Mouse (Mus musculus): ENCODE measurements around the gene Afg1l. TPM values are rescaled to one million over a fixed set of nuclear protein-coding genes. Genes with fewer than 3 reads are reported as not detected.

Afg1l gene
- polyA plus RNA-seq, 1 experiment from 2014 or later = 5.9 TPM

DNA sequence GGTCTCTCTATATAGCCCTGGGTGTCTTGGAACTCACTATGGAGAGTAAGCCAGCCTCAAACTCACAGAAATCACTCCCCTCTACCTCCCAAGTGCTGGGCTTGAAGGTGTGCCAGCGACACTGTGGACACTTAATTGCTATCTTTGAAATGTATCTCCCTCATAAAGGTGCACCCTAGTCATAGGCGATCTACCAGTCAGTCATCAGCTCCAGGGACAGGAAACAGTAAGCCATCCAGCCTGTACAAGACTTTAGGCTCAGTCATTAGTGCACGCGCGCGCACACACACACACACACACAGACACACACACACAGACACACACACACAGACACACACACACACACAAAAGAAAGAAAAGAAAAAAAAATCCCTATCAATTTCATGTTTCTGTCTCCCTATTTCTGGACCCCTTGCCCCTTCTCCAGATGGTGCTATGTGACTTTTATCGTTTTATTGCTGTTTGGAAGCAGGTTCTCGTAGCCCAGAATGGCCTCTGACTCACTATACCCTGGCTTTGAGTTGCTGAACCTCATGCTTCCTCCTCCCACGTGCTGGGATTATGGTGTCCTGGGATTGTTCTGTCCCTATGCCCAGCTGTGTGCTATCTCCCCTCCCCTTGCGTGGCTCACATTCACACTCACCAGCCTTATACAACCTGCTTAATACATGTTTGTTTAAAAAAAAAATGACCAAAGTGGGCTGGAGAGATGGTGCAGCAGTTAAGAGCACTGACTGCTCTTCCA lies 13.8 kb upstream of the Afg1l start:
- Histone ChIP-seq H3K36me3 (ENCODE audit: control insufficient read depth, insufficient read depth, low read length) (no peaks in the 10 kb centered on the region), H3K4me2 (ENCODE audit: low read depth, severe bottlenecking) (no peak overlapping the region), H3K27ac (replicated peaks; ENCODE audit: low read depth, low read length) (no peak overlapping the region), H3K9ac (ENCODE audit: low read length) (no peak overlapping the region), H3K27me3 (ENCODE audit: control insufficient read depth, insufficient read depth, low read length) (no peaks in the 10 kb centered on the region), H3K4me1 (ENCODE audit: control insufficient read depth, insufficient read depth, low read length) (no peaks in the 10 kb centered on the region), H3K9me3 (ENCODE audit: control insufficient read depth, low read length) (no peaks in the 10 kb centered on the region), H3K4me3 (ENCODE audit: low read depth, low read length) (no peak overlapping the region)
- ATAC-seq (ENCODE audit: insufficient number of reproducible peaks, low FRiP score, low TSS enrichment, low read depth) (no peak), DNase-seq (ENCODE audit: low spot score) (no peak)
- WGBS = 81% methylated on average over 10 of the region's 10 CpGs

DNA sequence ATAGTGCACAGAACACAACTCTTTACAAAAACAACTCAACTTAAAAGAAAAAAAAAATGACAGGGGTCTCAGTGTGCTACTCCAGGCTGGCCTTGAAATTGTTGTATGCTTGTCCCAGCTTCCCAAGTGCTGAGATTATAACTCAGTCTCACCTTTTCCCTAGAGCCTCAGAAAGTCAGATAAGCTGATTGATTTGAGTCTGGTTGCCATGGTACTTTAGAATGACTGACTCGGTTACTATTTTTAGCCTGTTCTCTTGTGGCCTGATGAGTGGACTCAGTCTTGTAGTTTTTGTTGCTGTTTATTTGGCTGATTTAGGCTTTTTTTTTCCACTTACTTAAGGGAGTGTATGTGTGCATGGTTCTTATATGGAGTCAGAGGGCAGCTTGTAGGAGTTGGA lies 12.8 kb upstream of the Afg1l start:
- H3K4me3 ChIP-seq (ENCODE audit: low read depth, low read length) = no peak overlapping the region
- 68% methylated on average over 1 of the region's 1 CpGs for WGBS
- no peaks in the 10 kb centered on the region for H3K9me3 ChIP-seq (ENCODE audit: control insufficient read depth, low read length)
- DNase-seq (ENCODE audit: low spot score) (no peak), ATAC-seq (ENCODE audit: insufficient number of reproducible peaks, low FRiP score, low TSS enrichment, low read depth) (no peak)
- no peak overlapping the region for H3K27ac ChIP-seq (replicated peaks; ENCODE audit: low read depth, low read length)
- no peaks in the 10 kb centered on the region for H3K27me3 ChIP-seq (ENCODE audit: control insufficient read depth, insufficient read depth, low read length)
- H3K9ac ChIP-seq (ENCODE audit: low read length) = no peak overlapping the region
- H3K36me3 ChIP-seq (ENCODE audit: control insufficient read depth, insufficient read depth, low read length) = no peaks in the 10 kb centered on the region
- H3K4me1 ChIP-seq (ENCODE audit: control insufficient read depth, insufficient read depth, low read length) = no peaks in the 10 kb centered on the region
- H3K4me2 ChIP-seq (ENCODE audit: low read depth, severe bottlenecking) = no peak overlapping the region

DNA sequence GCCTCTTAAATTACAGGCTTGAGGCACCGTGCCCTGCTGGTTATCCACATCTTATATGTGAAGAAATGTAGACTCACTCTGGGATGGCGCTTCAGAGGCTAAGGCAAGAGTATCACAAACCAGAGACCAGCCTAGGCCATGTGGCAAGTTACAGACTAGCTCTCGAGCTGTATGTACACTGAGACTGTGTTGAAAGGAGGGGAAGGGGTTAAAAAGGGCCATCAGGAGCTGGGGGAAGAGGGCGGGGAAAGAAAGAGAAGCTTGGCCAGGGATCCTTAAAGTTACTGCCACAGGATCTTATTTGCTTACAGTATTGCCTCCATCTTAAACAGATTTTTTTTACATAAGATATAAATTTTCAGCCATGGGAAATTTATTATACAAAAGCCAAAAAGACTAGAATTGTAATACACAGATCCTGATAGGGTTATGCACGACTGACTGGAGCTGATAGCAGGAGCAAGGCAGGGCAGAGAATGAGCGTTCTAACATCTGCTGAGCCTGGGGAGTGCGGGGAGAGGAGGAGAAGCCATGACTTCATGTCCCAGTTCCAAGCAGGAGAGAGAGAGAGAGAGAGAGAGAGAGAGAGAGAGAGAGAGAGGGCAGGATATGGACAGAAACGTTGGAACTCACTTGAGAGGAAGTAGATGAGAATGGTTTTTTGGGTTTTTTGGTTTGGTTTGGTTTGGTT lies 10.4 kb upstream of the Afg1l start:
- Histone ChIP-seq H3K4me3 (ENCODE audit: low read depth, low read length) (no peak overlapping the region), H3K4me2 (ENCODE audit: low read depth, severe bottlenecking) (no peak overlapping the region), H3K4me1 (ENCODE audit: control insufficient read depth, insufficient read depth, low read length) (no peaks in the 10 kb centered on the region), H3K27ac (replicated peaks; ENCODE audit: low read depth, low read length) (no peak overlapping the region), H3K9me3 (ENCODE audit: control insufficient read depth, low read length) (no peaks in the 10 kb centered on the region), H3K36me3 (ENCODE audit: control insufficient read depth, insufficient read depth, low read length) (no peaks in the 10 kb centered on the region), H3K9ac (ENCODE audit: low read length) (no peak overlapping the region), H3K27me3 (ENCODE audit: control insufficient read depth, insufficient read depth, low read length) (no peaks in the 10 kb centered on the region)
- DNase-seq (ENCODE audit: low spot score) (peak; percentile 23), ATAC-seq (ENCODE audit: insufficient number of reproducible peaks, low FRiP score, low TSS enrichment, low read depth) (no peak)
- WGBS = 27% methylated on average over 8 of the region's 8 CpGs

DNA sequence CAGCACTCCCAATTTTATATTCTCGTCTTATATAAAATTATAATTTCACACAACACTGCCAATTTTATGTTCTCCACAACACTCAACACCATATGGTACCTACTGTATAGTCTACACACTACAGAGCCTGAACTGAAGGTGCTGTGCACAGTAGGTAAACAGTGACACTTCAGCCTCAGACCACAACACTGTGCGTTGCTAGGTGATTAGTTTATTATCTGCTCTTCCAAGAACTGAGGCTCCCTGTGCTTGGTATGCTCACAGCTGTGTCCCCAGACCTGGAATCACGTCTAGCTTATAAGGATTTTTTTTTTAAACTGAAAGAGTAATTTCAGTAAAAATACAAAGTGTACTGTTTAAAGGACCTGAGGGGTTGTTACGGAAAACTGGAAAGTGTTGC lies 2.4 kb upstream of the Afg1l start:
- Histone ChIP-seq H3K36me3 (ENCODE audit: control insufficient read depth, insufficient read depth, low read length) (no peaks in the 10 kb centered on the region), H3K9ac (ENCODE audit: low read length) (no peak overlapping the region), H3K4me3 (ENCODE audit: low read depth, low read length) (no peak overlapping the region), H3K4me1 (ENCODE audit: control insufficient read depth, insufficient read depth, low read length) (peaks cover 4% of the 10 kb centered on the region; the same call in 1 of the 2 replicates), H3K27ac (replicated peaks; ENCODE audit: low read depth, low read length) (no peak overlapping the region), H3K9me3 (ENCODE audit: control insufficient read depth, low read length) (no peaks in the 10 kb centered on the region), H3K4me2 (ENCODE audit: low read depth, severe bottlenecking) (no peak overlapping the region), H3K27me3 (ENCODE audit: control insufficient read depth, insufficient read depth, low read length) (no peaks in the 10 kb centered on the region)
- 72% methylated on average over 4 of the region's 4 CpGs for WGBS
- ATAC-seq (ENCODE audit: insufficient number of reproducible peaks, low FRiP score, low TSS enrichment, low read depth) = no peak
- no peak for DNase-seq (ENCODE audit: low spot score)

DNA sequence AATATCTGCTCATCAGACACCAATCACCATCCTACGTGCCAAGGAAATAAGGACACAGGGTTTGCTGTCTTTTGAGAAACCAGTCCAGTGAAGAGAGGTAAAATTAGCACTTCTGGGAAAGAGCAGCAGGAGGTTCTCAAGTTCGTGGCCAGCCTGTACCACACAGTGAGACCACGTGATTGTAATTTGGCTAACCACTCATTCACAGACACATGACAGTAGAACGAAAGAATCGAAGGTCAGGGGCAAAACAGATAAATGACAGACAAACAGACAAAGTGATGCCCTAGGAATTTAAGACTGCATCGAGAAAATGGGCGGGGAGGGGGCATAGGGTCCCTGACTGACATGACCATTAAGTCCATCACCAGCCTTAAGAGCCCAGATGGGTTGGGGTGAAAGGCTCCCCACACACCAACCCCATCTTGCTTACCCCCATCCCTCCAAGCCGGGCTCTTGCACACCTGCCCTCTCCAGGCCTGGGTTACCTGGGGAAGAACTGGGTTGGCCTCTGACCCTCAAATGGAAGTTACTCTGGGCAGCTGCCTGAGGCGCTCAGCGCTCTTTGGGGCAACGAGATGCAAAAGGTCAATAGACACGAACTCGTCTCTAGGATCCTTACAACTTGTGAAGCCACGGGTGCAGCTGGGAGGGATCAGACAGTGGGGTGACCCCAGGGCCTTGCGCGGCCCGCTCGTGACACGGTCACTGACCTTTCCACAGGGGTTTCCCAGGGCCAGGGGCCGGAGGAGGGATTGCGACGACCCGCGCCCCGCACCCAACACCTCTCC lies 620 bp downstream of the Afg1l start:
- peaks cover 4% of the 10 kb centered on the region; the same call in 1 of the 2 replicates for H3K4me1 ChIP-seq (ENCODE audit: control insufficient read depth, insufficient read depth, low read length)
- H3K9ac ChIP-seq (ENCODE audit: low read length) = peak overlapping the region; percentile 71
- no peaks in the 10 kb centered on the region for H3K9me3 ChIP-seq (ENCODE audit: control insufficient read depth, low read length)
- peak overlapping the region; percentile 68 for H3K27ac ChIP-seq (replicated peaks; ENCODE audit: low read depth, low read length)
- no peaks in the 10 kb centered on the region for H3K36me3 ChIP-seq (ENCODE audit: control insufficient read depth, insufficient read depth, low read length)
- ATAC-seq (ENCODE audit: insufficient number of reproducible peaks, low FRiP score, low TSS enrichment, low read depth) = peak; percentile 32; the same call in 1 of the 2 replicates
- no peak for DNase-seq (ENCODE audit: low spot score)
- no peaks in the 10 kb centered on the region for H3K27me3 ChIP-seq (ENCODE audit: control insufficient read depth, insufficient read depth, low read length)
- peak overlapping the region; percentile 54 for H3K4me3 ChIP-seq (ENCODE audit: low read depth, low read length)
- peak overlapping the region; percentile 83 for H3K4me2 ChIP-seq (ENCODE audit: low read depth, severe bottlenecking)
- WGBS = 13% methylated on average over 25 of the region's 25 CpGs

DNA sequence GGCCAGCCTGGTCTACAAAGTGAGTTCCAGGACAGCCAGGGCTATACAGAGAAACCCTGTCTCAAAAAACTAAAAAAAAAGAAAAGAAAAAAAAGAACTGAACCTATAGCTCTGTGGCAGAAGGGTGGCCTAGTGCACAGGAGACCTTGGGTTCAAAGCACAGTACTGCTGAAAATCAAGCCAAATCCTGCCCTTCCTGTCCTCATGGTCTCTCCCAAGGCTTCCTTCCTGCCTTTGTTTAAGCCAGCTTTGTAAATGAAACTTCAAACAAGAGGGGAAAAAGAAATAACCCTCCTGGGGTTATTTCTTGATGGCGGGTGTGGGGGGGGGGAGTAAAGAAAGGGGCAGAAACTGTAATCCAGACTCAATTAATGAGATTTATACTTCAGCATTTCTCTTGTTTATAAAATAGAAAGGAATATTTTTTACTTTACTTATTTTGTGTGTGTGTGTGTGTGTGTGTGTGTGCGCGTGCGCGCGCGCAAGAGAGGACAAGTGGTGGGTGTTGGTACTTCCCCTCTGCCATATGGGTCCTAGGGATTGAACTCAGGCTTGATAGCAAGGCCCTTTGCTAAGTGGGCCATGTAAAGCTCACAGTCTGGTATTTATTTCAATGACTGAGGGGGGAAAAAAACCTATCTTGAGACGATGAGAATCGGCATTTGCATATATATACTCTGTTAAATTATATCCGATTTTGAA lies 1.4 kb downstream of the Afg1l start:
- Histone ChIP-seq H3K36me3 (ENCODE audit: control insufficient read depth, insufficient read depth, low read length) (no peaks in the 10 kb centered on the region), H3K4me2 (ENCODE audit: low read depth, severe bottlenecking) (no peak overlapping the region), H3K4me3 (ENCODE audit: low read depth, low read length) (no peak overlapping the region), H3K9ac (ENCODE audit: low read length) (no peak overlapping the region), H3K4me1 (ENCODE audit: control insufficient read depth, insufficient read depth, low read length) (peaks cover 4% of the 10 kb centered on the region; the same call in 1 of the 2 replicates), H3K9me3 (ENCODE audit: control insufficient read depth, low read length) (no peaks in the 10 kb centered on the region), H3K27me3 (ENCODE audit: control insufficient read depth, insufficient read depth, low read length) (no peaks in the 10 kb centered on the region), H3K27ac (replicated peaks; ENCODE audit: low read depth, low read length) (no peak overlapping the region)
- WGBS = 96% methylated on average over 10 of the region's 10 CpGs
- DNase-seq (ENCODE audit: low spot score) (no peak), ATAC-seq (ENCODE audit: insufficient number of reproducible peaks, low FRiP score, low TSS enrichment, low read depth) (no peak)

DNA sequence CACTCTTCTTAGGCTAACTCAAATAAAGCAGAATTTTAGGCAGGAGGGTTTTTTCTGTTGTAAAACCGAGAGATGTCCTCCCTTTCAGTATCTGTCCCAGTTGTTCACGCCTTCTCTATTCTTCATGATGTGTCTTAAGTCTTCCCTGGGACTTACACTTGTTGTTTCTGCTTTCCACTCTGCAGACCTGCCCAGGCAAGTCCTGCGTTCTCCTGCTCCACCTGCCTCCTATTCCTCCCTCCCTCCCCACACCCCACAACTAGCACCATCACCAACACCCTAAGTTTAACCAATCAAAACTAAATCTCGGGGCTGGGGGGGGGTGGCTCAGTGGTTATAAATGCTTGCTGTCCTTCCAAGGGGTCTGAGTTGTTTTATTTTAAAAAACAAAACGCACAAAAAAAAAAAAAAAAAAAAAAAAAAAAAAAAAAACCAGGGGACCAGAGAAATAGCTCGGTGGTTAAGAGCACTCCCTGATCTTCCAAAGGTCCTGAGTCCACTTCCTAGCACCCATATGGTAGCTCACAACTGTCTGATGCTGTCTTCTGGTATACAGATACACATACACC lies 3.3 kb downstream of the Afg1l start:
- WGBS = 75% methylated on average over 6 of the region's 6 CpGs
- no peak for DNase-seq (ENCODE audit: low spot score)
- no peaks in the 10 kb centered on the region for H3K9me3 ChIP-seq (ENCODE audit: control insufficient read depth, low read length)
- H3K27me3 ChIP-seq (ENCODE audit: control insufficient read depth, insufficient read depth, low read length) = no peaks in the 10 kb centered on the region
- H3K4me1 ChIP-seq (ENCODE audit: control insufficient read depth, insufficient read depth, low read length) = peaks cover 4% of the 10 kb centered on the region; the same call in 1 of the 2 replicates
- H3K4me2 ChIP-seq (ENCODE audit: low read depth, severe bottlenecking) = no peak overlapping the region
- H3K4me3 ChIP-seq (ENCODE audit: low read depth, low read length) = no peak overlapping the region
- H3K27ac ChIP-seq (replicated peaks; ENCODE audit: low read depth, low read length) = no peak overlapping the region
- no peak overlapping the region for H3K9ac ChIP-seq (ENCODE audit: low read length)
- H3K36me3 ChIP-seq (ENCODE audit: control insufficient read depth, insufficient read depth, low read length) = no peaks in the 10 kb centered on the region; the same call in 1 of the 2 replicates
- no peak for ATAC-seq (ENCODE audit: insufficient number of reproducible peaks, low FRiP score, low TSS enrichment, low read depth)

DNA sequence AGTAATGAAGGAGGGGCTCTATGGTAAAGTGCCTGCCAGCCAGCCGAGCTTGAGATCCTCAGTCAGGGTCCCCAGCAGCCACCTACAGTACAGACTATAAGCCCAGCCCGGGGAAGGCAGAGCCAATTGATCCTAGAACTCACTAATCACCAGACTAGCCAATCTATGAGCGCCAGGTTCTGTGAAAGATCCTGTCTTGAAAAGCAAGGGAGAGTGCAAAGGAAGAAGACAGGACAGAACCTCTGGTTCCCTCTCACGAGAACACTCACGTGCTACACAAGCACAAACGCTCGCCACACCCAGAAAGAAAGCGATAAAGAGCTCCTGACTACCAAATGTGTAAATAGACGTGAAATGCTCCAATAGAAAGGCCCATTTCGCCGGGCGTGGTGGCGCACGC lies 13.6 kb downstream of the Afg1l start:
- no peaks in the 10 kb centered on the region for H3K9me3 ChIP-seq (ENCODE audit: control insufficient read depth, low read length)
- H3K4me3 ChIP-seq (ENCODE audit: low read depth, low read length) = no peak overlapping the region
- 71% methylated on average over 14 of the region's 14 CpGs for WGBS
- no peak overlapping the region for H3K9ac ChIP-seq (ENCODE audit: low read length)
- H3K27ac ChIP-seq (replicated peaks; ENCODE audit: low read depth, low read length) = no peak overlapping the region
- no peaks in the 10 kb centered on the region for H3K4me1 ChIP-seq (ENCODE audit: control insufficient read depth, insufficient read depth, low read length)
- ATAC-seq (ENCODE audit: insufficient number of reproducible peaks, low FRiP score, low TSS enrichment, low read depth) (no peak), DNase-seq (ENCODE audit: low spot score) (no peak)
- H3K27me3 ChIP-seq (ENCODE audit: control insufficient read depth, insufficient read depth, low read length) = no peaks in the 10 kb centered on the region
- H3K36me3 ChIP-seq (ENCODE audit: control insufficient read depth, insufficient read depth, low read length) = no peaks in the 10 kb centered on the region
- H3K4me2 ChIP-seq (ENCODE audit: low read depth, severe bottlenecking) = no peak overlapping the region
